Mouse (Mus musculus): Measurements from ENCODE around the gene Fdx1l. TPM values are rescaled to one million over a fixed set of nuclear protein-coding genes. Genes with fewer than 3 reads are reported as not detected.

Fdx1l gene
- 57.3 and 68.2 TPM in 2 replicates for polyA plus RNA-seq (2015; fragmentation: Nextera tagmentation; extraction: Ambion mirVana)

GRCm38 (mm10) chr9:21073044-21073840 is at the start of gene Fdx1l, which contains the start of gene Gm49373:
Gene Fdx1l (minus strand): TSS chr9:21073614.
Gene Gm49373 (minus strand): TSS chr9:21073096.
- H3K4me2 ChIP-seq (replicated peaks): peak within 1 kb of the TSS; percentile 75
- H3K9ac ChIP-seq: peak within 1 kb of the TSS; percentile 80
- 0 out of 2 replicates have a peak, but pooled peaks cover 6% of the 10 kb centered on the region for H3K4me1 ChIP-seq (replicated peaks)
- no peaks in the 10 kb centered on the region for H3K27me3 ChIP-seq (replicated peaks)
- peak within 1 kb of the TSS; percentile 85 for H3K4me3 ChIP-seq (replicated peaks)
- H3K36me3 ChIP-seq: peaks cover 24% of the 10 kb centered on the region
- ATAC-seq: peak; percentile 96
- 2% methylated on average over 58 of the region's 58 CpGs for WGBS
- no peaks in the 10 kb centered on the region for H3K9me3 ChIP-seq
- peak within 1 kb of the TSS; percentile 87 for H3K27ac ChIP-seq

- H3K36me3 ChIP-seq: no peaks in the 10 kb centered on the region
- no peaks in the 10 kb centered on the region for H3K4me1 ChIP-seq (replicated peaks)
- H3K4me2 ChIP-seq (replicated peaks): no peak overlapping the region
- H3K9ac ChIP-seq: no peak overlapping the region
- WGBS: 87% methylated on average over 16 of the region's 16 CpGs
- no peak overlapping the region for H3K27ac ChIP-seq
- no peaks in the 10 kb centered on the region for H3K9me3 ChIP-seq
- H3K27me3 ChIP-seq (replicated peaks): no peaks in the 10 kb centered on the region
- H3K4me3 ChIP-seq (replicated peaks): no peak overlapping the region
- ATAC-seq: no peak
Observed at GRCm38 (mm10) chr9:21121483-21121882, 48.1 kb upstream of the Fdx1l start.

DNA sequence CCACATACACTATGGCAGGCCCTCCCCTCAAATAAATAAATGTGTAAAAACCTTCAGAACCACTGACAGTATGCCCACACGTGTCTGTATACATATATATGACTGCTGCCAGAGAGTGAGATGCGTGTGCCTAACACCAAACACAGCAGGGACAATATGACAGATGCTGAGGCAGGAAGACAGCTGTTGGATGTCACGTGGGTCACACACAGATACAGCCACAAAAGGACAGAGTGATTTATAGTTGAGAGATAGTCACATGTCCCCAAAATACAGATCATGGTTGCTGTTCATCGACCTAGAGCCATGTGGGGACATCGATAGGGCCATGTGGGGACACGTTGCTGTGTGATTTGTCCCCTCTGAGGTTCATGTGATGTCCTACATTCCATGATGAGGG is 43.7 kb upstream of the Fdx1l start:
- no peak for ATAC-seq
- H3K9ac ChIP-seq: no peak overlapping the region
- no peaks in the 10 kb centered on the region for H3K27me3 ChIP-seq (replicated peaks)
- no peaks in the 10 kb centered on the region for H3K4me1 ChIP-seq (replicated peaks)
- H3K4me3 ChIP-seq (replicated peaks): no peak overlapping the region
- no peak overlapping the region for H3K27ac ChIP-seq
- 76% methylated on average over 6 of the region's 6 CpGs for WGBS
- H3K36me3 ChIP-seq: no peaks in the 10 kb centered on the region
- no peak overlapping the region for H3K4me2 ChIP-seq (replicated peaks)
- H3K9me3 ChIP-seq: no peaks in the 10 kb centered on the region

DNA sequence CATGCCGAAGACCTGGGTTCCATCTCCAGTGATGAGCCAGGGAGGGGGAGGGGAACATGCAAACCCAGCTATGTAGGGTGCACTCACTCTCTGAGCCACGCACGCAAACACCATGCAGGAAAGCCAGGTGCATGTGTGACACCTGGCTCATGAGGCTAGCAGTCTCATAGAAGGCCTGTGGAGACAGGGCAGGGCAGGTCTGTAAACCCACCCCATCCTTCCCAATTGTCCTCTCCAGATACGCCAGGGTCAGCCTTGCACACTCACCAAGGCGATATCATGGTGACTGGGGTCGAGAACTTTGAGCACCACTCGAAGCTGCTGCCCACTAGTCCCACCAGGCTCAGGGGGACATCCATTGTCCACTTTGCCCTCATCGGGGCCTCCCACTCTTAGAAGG is 41.7 kb upstream of the Fdx1l start:
- Histone ChIP-seq H3K27me3 (replicated peaks) (no peaks in the 10 kb centered on the region), H3K9ac (no peak overlapping the region), H3K4me2 (replicated peaks) (no peak overlapping the region), H3K9me3 (no peaks in the 10 kb centered on the region), H3K36me3 (no peaks in the 10 kb centered on the region), H3K4me3 (replicated peaks) (no peak overlapping the region), H3K27ac (no peak overlapping the region), H3K4me1 (replicated peaks) (no peaks in the 10 kb centered on the region)
- ATAC-seq: no peak
- WGBS: 83% methylated on average over 8 of the region's 8 CpGs

DNA sequence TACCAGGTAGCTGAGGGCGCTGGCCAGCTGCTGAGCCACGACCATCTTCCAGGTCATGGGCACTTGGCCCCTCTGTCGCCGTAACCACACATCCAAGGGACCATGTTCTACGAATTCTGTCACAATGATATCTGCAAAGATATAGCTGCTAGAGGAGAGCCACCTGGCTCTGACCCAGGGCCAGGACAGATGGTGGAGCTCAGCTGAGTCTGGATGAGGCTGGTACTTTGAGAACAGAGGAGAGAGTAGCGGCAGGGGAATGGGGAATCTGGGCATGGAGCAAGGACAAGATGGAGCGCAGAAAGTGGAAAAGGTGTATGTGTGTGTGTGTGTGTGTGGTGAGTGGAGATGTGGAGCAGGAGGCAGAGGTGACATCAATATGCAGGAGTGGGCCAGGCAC is 40.8 kb upstream of the Fdx1l start:
- ATAC-seq: no peak
- no peaks in the 10 kb centered on the region for H3K9me3 ChIP-seq
- H3K4me1 ChIP-seq (replicated peaks): no peaks in the 10 kb centered on the region
- H3K36me3 ChIP-seq: 0 out of 2 replicates have a peak, but pooled peaks cover under 1% of the 10 kb centered on the region
- H3K27ac ChIP-seq: no peak overlapping the region
- no peak overlapping the region for H3K9ac ChIP-seq
- H3K4me2 ChIP-seq (replicated peaks): no peak overlapping the region
- no peak overlapping the region for H3K4me3 ChIP-seq (replicated peaks)
- no peaks in the 10 kb centered on the region for H3K27me3 ChIP-seq (replicated peaks)
- WGBS: 87% methylated on average over 7 of the region's 7 CpGs

DNA sequence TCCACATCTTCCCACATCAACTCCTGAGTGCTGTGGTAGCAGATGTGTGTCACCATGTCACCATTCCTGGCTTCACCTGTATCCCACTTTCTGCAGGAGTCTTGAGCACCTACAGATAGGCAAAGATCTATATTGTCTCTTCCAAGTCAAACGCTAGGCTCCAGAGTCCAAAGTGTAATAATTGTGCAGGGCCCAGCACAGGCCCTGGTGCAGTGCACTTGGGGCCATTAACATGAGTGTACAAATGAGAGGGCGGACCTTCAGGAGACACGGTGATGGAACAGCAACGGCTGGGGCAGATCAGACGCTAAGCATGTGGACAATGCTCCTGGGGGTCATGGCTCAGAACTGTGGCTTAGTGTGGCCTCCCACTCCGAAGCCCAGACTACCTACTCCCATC is 40.3 kb upstream of the Fdx1l start:
- H3K27me3 ChIP-seq (replicated peaks): no peaks in the 10 kb centered on the region

DNA sequence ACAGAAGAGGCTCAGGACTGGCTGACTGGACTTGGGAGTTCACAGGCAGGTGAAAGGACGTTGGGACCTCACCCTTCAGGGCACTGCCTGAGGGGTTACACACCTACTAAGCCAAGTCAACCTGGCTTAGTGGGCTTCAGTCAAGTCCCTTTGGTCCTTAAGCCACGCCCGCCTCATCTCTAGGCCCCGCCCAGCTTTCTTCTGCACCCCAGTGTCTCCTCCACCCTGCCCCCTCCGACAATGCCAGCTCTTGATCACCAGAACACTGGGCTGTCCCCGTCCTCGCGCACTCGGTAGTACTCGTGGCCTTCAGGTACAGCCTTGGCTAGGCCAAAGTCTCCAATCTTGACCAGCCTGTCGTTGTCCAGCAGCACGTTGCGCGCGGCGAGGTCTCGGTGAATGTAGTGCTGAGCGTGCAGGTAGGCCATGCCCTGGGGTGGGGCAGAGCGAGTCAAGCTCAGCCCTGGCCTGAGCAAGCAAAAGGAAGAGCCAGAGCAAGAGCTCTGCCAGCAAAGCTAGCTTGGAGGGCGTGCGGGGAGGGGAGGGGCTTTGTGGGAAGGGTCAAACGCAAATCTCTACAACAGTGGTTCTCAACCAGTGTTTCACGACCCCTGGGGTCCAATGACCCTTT is 34.3 kb upstream of the Fdx1l start:
- Histone ChIP-seq H3K27ac (no peak overlapping the region), H3K36me3 (0 out of 2 replicates have a peak, but pooled peaks cover 3% of the 10 kb centered on the region), H3K9me3 (no peaks in the 10 kb centered on the region), H3K4me1 (replicated peaks) (no peaks in the 10 kb centered on the region), H3K4me2 (replicated peaks) (0 out of 2 replicates have a peak overlapping the region, but pooled peaks have one; percentile 12), H3K27me3 (replicated peaks) (no peaks in the 10 kb centered on the region), H3K4me3 (replicated peaks) (no peak overlapping the region), H3K9ac (no peak overlapping the region)
- ATAC-seq: peak; percentile 54; the same call in 1 of the 2 replicates
- 41% methylated on average over 23 of the region's 23 CpGs for WGBS

More for the DNA sequence above, 40.3 kb upstream of the Fdx1l start:
- WGBS: 76% methylated on average over 6 of the region's 6 CpGs
- Histone ChIP-seq H3K36me3 (0 out of 2 replicates have a peak, but pooled peaks cover 3% of the 10 kb centered on the region), H3K4me2 (replicated peaks) (no peak overlapping the region), H3K27ac (no peak overlapping the region), H3K9ac (no peak overlapping the region), H3K9me3 (no peaks in the 10 kb centered on the region), H3K4me3 (replicated peaks) (no peak overlapping the region), H3K4me1 (replicated peaks) (no peaks in the 10 kb centered on the region)
- peak; percentile 67 for ATAC-seq

GRCm38 (mm10) chr9:21105760-21106564 is 32.5 kb upstream of the Fdx1l start:
- Histone ChIP-seq H3K4me1 (replicated peaks) (no peaks in the 10 kb centered on the region), H3K9ac (no peak overlapping the region), H3K27ac (no peak overlapping the region), H3K9me3 (no peaks in the 10 kb centered on the region), H3K27me3 (replicated peaks) (no peaks in the 10 kb centered on the region), H3K4me2 (replicated peaks) (no peak overlapping the region), H3K4me3 (replicated peaks) (no peak overlapping the region), H3K36me3 (0 out of 2 replicates have a peak, but pooled peaks cover 3% of the 10 kb centered on the region)
- no peak for ATAC-seq
- 72% methylated on average over 5 of the region's 5 CpGs for WGBS

- H3K4me1 ChIP-seq (replicated peaks): 0 out of 2 replicates have a peak, but pooled peaks cover 5% of the 10 kb centered on the region
- H3K9me3 ChIP-seq: no peaks in the 10 kb centered on the region
- no peak overlapping the region for H3K4me2 ChIP-seq (replicated peaks)
- ATAC-seq: no peak
- H3K27ac ChIP-seq: no peak overlapping the region
- WGBS: 78% methylated on average over 6 of the region's 6 CpGs
- no peak overlapping the region for H3K4me3 ChIP-seq (replicated peaks)
- no peaks in the 10 kb centered on the region for H3K27me3 ChIP-seq (replicated peaks)
- H3K9ac ChIP-seq: no peak overlapping the region
- 0 out of 2 replicates have a peak, but pooled peaks cover 3% of the 10 kb centered on the region for H3K36me3 ChIP-seq
Observed at GRCm38 (mm10) chr9:21104814-21105213, 31.4 kb upstream of the Fdx1l start.

DNA sequence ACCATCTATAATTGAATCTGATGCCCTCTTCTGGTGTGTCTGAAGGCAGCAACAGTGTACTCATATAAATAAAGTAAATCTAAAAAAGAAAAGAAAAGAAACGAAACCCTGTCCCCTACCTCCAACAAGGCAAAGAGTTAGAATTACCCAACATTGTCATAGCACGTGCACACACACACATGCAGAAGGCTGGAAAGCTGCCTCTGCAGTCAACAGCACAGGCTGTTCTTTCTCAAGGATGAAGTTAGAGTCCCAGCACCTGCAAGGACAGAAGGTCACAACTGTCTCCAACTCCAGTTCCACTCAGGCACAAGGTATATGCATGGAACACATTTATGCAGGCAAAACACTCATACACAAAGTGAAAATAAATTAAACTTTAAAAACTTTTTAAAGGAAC is 28.7 kb upstream of the Fdx1l start:
- ATAC-seq: no peak
- WGBS: 95% methylated on average over 2 of the region's 2 CpGs
- no peak overlapping the region for H3K27ac ChIP-seq
- no peak overlapping the region for H3K4me2 ChIP-seq (replicated peaks)
- no peak overlapping the region for H3K9ac ChIP-seq
- H3K9me3 ChIP-seq: no peaks in the 10 kb centered on the region
- H3K4me1 ChIP-seq (replicated peaks): 0 out of 2 replicates have a peak, but pooled peaks cover 5% of the 10 kb centered on the region
- no peaks in the 10 kb centered on the region for H3K36me3 ChIP-seq
- H3K27me3 ChIP-seq (replicated peaks): no peaks in the 10 kb centered on the region
- H3K4me3 ChIP-seq (replicated peaks): no peak overlapping the region

GRCm38 (mm10) chr9:21100447-21101161 is 27.2 kb upstream of the Fdx1l start:
- Histone ChIP-seq H3K36me3 (no peaks in the 10 kb centered on the region), H3K27ac (no peak overlapping the region), H3K4me2 (replicated peaks) (no peak overlapping the region; the same call in 1 of the 2 replicates), H3K9ac (no peak overlapping the region), H3K4me1 (replicated peaks) (0 out of 2 replicates have a peak, but pooled peaks cover 5% of the 10 kb centered on the region), H3K4me3 (replicated peaks) (no peak overlapping the region), H3K9me3 (no peaks in the 10 kb centered on the region), H3K27me3 (replicated peaks) (no peaks in the 10 kb centered on the region)
- WGBS: 35% methylated on average over 15 of the region's 15 CpGs
- ATAC-seq: no peak
